Mouse (Mus musculus) 416B (cell line): ENCODE measurements around the gene Rpl21.

Source experiments
- DNase-seq: peaks from one replicate; pipeline ENCODE4 v3.0.0; 2011; ENCODE audit warnings: low read depth

Gene Rpl21

GRCm38 (mm10) chr5:146833673-146834201, 1.0 kb downstream of the Rpl21 start:
- DNase-seq, result no peak

- DNase-seq, result no peak
Measured at GRCm38 (mm10) chr5:146834959-146835358, 2.3 kb downstream of the Rpl21 start.

GRCm38 (mm10) chr5:146837967-146838720, 5.5 kb downstream of the Rpl21 start:
- no peak for DNase-seq

GRCm38 (mm10) chr5:146838836-146839648, 6.4 kb downstream of the Rpl21 start:
- no peak for DNase-seq

GRCm38 (mm10) chr5:146839760-146840159, 7.1 kb downstream of the Rpl21 start:
- DNase-seq, result no peak

- no peak for DNase-seq
Measured at GRCm38 (mm10) chr5:146840422-146840821, 7.7 kb downstream of the Rpl21 start.

- DNase-seq, result peak; percentile 52
Measured at GRCm38 (mm10) chr5:146841301-146841700, 8.6 kb downstream of the Rpl21 start.

GRCm38 (mm10) chr5:146841996-146842395, 9.3 kb downstream of the Rpl21 start:
- DNase-seq, result no peak

GRCm38 (mm10) chr5:146844301-146844941, 11.7 kb downstream of the Rpl21 start:
- peak; percentile 57 for DNase-seq

GRCm38 (mm10) chr5:146844945-146845365, 12.3 kb downstream of the Rpl21 start, which contains the start of gene Rasl11a:
Gene Rasl11a (plus strand): TSS chr5:146845071.
- DNase-seq, result peak; percentile 86

GRCm38 (mm10) chr5:146846489-146846888, 13.8 kb downstream of the Rpl21 start:
- DNase-seq, result no peak

- peak; percentile 56 for DNase-seq
Measured at GRCm38 (mm10) chr5:146848936-146849582, 16.4 kb downstream of the Rpl21 start.

GRCm38 (mm10) chr5:146856106-146856505, 23.4 kb downstream of the Rpl21 start:
- no peak for DNase-seq

GRCm38 (mm10) chr5:146857620-146858019, 24.9 kb downstream of the Rpl21 start:
- no peak for DNase-seq

GRCm38 (mm10) chr5:146858772-146859171, 26.1 kb downstream of the Rpl21 start:
- DNase-seq, result no peak

- no peak for DNase-seq
Measured at GRCm38 (mm10) chr5:146859246-146859645, 26.6 kb downstream of the Rpl21 start.

- DNase-seq, result peak; percentile 10
Measured at GRCm38 (mm10) chr5:146860222-146860998, 27.7 kb downstream of the Rpl21 start.

- no peak for DNase-seq
Measured at GRCm38 (mm10) chr5:146861588-146861987, 28.9 kb downstream of the Rpl21 start.

GRCm38 (mm10) chr5:146865511-146865910, 32.8 kb downstream of the Rpl21 start:
- peak; percentile 76 for DNase-seq

GRCm38 (mm10) chr5:146866277-146866676, 33.6 kb downstream of the Rpl21 start:
- DNase-seq, result peak; percentile 53
